Mouse (Mus musculus) kidney, adult 8-10 months (tissue): ENCODE data around the gene Akap13.

ENCODE experiments used
- DNase-seq, 2 experiments: peaks; one replicate each; pipeline ENCODE4 v3.0.0; 2022

Gene Akap13

DNA sequence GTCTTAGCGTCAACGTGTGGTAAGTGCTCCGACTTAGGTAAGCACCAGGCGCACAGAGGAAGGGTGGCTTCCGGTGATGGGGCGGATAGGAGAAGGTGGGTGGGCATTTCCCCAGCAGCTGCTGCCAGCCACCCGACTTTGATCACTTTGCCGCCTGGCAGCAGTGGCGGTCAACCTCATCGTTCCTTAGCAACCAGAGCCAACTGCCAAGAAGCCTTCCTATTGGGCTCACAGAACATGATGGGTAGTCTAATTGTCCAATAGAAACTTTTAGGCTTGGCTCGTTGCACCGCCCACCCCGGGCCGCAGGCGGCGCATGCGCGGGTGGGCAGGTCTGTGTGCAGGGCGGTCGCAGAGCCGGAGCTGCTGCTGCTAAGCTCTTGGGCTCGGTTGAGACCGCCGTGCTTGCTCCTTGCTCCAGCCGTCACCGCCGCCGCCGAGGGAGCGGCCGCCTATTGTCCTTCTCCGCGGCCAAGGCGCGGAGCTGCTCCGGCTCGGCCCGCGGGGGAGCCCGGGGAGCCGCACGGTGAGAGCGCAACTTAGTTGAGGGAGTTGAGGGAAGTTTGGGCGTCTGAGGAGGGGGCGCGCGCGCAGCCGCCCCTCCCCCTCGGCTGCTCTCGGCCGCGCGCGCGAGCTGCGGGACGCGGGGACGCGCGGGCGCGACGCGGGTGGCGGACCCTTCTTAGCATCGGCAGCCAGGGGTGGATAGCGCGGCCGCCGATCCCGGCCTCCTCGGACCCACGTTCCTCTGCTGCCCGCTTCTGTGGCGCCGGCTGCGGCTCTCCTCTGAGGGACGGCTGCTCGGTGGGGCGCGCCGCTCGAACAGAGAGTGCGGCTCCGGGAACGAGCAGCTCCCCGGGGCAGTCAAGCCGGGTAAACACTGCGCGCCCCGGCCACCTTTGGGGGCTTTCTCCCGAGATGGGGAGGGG lies at the start of gene Akap13:
Gene Akap13, plus strand, starts transcription at position 312 of the 929 bp plus-strand sequence.
- DNase-seq, result peak; percentile 98 to 99

DNA sequence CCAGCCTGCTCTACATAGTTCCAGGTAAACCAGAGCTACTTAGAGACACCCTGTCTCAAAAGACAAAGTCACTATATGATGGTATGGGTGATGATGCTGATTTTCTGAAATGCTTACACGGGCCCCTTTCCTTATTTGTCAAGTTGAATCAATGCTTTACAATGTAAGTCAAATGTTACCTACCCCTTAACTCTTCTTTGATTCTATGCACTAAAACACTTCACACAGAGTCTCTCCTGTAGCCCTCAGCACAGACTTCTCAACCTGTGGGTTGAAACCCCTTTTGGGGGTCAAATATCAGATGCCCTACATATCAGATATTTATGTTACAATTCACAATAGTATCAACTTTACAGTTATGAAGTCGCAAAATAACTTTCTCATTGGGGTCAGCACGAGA lies 44.7 kb upstream of the Akap13 start:
- DNase-seq, result no peak

DNA sequence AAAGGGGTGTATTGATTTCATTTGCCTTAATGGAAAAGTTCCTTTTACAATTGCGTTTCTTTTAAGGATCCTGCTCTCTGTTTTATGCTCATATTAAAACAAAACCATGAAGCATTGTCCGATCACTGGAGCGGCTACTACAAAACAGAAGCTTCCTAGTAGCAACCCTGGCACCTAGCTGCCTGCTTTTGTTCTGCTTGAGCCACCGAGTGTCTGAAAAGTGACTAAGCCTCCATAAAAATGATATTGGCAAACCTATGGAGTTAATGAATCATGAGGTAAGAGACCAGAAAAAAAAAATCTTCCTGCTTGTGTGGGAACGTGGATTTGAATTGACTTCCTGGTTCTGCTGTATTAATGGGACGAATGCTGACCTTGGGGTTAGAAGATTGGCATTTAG lies 44.1 kb upstream of the Akap13 start:
- DNase-seq, result no peak

DNA sequence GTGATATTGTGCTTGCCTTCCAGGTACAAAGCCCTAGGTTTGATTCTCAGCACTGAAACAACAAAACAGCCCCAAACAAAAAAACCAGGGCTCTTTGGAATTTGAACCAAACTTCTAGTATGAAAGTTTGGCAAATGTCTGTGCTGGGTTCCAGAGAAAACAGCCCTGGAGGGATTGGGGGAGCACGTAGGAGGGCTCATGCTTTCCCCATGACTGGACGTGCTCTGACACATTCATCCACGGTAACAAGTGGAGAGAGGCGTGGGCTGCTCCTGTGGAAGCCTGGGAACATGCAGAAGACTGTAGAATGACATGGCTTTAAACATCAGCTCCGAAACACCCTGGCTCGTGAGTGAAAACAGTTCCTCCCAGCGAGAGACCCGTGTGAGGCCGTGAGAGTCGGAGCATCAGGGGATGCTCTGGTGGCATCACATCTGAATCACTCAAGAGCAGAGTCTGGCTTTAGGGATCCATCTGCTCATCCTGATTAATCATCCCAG lies 43.3 kb upstream of the Akap13 start:
- DNase-seq, result no peak

DNA sequence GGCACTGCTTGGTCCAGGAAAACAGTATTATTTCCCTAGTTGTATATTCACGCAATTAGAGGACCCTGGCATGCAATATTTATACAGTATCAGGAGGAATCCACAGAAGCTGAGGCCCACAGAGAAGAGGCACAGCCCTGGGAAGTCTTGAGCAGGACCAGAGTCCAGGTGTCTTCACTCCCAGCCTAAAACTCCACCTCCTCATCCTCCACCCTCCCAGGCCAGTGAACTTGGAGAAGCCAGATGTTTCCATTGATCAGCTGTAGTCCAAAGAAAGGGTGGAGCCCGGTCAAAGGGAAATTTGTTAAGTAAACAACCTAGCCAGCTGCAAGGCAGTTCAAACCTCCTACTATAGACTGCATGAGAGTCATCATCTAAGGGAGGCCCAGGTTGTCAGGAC lies 42.8 kb upstream of the Akap13 start:
- DNase-seq, result no peak

DNA sequence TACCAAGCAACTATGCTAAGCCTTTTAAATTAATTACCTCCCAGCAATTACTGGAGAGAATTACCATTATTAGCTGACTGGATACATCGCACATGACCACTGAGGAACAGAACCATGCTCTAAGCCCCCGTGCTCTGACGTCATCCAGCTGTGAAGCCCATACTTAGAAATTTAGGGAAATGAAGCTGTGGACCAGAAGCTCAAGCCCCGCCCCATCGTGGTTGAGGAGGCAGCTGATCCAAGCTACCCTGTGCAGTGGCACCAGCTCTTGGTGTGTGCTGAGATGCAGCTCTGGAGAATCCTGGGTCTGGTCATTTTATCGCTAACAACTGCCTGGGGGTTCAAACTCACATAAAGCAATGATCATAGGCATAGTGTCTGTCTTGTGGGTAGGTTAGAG lies 41.4 kb upstream of the Akap13 start:
- DNase-seq, result no peak

DNA sequence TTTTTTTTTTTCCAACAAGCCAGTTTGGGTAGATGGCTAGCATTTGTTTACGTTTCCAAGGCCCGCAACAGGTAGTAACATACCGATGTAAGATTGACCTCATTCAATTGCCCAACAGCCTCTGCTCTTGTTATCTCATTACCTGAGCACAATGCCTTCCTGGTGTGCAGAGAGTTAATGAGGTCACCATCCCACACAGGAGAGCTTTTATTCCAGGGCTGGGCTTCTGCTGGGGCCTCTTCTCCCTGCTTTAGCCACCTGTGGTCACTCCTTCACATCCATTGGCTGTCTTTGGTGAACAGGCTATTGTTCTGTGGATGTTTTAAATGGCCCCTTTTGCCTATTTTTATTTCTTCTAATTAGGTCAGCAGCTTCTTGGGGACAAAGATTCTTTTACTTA lies 41.0 kb upstream of the Akap13 start:
- no peak for DNase-seq

DNA sequence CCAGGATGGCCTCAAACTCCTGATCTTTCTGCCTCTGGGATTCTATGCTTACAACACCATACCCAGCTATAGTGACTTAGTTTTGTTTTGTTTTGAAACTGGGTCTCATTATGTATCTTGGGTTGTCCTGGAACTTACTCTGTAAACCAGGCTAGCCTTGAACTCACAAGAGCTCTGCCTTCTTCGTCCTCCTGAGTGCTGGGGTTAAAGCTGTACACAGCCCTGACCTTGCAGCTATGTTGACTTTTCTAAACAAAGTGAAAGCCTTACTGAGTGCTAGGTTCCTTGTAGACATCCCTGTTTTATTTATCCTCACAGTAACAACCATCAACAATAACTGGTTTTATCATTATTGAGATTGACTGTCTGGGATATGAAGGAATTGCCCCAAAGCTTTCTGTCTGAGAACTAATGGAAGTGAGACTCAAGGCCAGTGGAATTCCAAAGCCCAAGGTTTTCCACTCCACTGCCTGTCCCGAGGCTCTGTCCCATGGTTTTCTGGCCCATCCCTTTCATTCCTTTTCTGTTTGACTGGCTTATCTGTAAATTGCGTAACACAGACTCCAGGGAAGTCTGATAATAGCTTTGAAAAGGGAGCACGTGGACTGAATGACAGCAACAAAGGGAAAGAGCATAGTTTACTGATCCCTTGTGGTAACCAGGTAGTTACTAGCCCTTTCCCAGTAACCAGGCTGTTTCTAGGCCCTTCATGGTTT lies 40.0 kb upstream of the Akap13 start:
- no peak for DNase-seq

DNA sequence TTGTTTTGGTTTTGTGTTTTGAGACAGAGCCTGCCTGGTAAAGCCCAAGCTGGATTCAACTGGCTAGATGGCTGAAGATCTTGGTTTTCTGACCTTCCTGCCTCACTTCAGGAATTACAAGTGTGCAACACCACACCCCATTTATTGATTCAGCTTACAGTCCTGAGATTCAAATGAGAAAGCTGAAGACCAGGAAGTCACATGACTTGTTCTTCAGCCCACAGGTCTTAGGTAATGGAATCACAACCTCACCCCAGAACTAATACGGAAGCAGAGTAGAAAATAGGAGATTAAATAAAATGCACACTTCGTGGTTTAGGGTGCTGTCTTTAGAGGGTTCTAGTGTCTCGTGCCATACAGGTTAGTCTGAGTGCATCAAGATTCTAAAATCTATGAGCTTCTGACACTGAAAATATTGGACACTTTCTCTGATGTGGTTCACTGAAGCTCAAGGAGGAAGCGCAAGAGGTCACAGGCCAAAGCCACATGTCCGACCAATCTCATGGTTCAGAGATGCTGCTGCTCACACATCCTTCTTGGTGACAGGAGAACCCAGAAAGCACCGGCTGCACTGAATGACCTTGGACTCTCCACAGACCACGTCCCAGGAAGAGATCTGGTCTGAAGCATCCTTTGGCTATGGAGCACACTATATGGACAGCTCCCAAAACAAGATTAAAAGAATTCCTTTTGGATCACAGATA lies 39.3 kb upstream of the Akap13 start:
- no peak for DNase-seq

DNA sequence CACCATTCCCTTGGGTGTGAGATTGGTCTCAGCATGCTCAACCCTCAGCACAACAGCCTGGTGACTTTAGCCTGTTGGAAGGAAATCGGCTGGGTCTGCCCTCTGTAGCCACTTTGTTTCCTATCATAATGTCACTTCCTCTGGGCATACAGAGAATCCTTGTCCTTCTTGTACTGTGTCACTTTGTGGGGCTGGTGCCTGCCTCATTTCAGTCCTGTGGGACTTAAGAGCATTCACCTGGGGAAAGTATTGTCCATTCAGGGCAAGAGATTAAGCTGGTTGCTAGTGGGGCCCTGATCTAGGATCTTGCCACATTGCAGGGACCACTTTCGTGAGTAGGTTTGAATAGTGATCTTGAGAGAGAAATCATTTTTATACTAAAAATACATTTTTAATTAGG lies 34.4 kb upstream of the Akap13 start:
- no peak for DNase-seq

DNA sequence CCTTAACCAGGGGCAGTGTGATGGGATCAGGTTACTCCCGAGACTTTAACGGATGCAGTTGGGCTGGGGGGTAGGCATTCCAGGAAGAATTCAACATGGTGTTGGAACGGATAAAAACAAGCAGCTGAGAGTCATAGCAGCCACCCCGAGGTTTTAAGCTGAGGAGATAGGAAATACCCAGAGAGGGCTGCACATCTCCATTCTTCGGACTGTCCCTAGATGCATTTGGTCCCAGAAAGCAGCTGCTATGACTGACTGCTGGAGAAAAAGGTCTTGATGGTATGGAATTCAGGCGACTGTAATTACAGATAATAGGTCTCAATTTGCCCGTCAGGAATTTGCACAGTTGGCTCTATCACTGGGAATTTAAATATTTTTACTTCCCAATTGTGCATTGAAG lies 31.2 kb upstream of the Akap13 start:
- no peak for DNase-seq

DNA sequence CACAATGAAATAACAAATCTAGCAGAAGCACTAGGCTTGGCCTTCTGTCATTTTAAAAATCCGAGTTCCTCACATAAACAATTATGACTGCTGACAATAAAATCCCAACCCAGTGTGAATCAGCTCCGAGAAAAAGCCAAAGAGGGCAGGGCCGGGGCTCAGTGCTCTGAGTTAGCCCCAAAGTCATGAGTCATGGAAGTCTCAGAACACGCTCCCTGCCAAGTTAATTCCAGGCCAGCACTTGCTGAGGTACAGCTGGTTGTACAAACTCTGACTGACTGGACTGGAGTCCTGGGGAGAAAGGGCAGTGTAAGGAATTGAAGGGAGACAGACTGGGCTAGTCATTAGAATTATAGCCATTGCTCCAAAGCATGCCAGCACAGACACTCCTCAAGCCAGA lies 28.0 kb upstream of the Akap13 start:
- peak; percentile 64 to 75 for DNase-seq

DNA sequence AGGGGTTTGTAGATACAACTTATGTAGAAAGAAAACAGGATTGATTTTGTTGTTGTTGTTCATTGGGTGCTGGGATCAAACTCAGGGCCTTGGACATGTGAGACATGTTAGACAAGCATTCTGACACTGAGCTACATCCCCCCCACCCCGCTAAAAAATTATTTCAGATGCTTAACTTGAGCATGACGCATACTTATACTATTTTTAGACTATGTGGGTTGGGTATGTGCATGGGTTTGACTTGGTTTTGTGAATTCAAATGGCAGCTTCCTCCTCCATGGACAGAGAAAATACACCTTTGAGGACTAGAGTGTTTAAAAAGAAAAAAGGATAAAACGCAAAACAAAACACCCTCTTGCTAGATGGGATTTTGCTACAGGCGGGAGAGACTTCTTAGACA lies 26.4 kb upstream of the Akap13 start:
- no peak for DNase-seq

DNA sequence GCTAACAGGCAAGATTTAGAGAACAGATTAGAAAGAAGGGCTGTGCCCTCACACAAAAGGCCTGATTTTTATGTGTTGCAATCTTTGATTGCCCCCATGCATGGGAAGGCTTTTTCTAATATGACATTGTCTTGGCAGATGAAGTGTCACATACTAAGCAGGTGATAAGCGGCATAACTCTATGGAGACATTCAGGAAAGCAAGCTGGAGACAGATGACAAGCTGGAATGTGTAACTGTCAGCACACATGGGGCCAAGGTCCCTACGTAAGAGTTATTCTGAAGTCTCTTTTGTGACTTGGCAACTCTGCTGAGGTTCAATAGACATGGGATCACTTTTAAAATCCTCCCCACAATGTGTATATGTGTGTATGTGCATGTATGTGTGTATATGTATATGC lies 24.8 kb upstream of the Akap13 start:
- no peak for DNase-seq

DNA sequence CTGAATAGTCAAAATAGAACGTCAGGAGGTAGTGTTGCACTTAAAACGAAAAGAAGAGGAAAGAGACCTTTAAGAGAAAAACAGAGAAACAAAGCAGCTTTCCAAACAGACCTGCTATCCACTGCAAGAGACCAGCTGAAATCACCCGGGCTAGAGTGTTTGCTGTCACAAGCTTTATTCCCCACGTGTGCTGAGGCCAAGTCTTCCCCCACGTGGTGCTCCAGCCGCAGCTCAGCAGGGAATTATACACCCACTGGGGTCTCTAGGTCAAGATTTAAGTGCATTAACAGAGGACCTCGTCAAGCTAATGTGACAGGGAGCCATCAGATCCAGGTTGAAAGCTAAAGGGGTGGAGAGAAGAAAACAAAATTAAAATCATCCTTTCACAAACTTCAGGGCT lies 24.3 kb upstream of the Akap13 start:
- DNase-seq, result no peak

DNA sequence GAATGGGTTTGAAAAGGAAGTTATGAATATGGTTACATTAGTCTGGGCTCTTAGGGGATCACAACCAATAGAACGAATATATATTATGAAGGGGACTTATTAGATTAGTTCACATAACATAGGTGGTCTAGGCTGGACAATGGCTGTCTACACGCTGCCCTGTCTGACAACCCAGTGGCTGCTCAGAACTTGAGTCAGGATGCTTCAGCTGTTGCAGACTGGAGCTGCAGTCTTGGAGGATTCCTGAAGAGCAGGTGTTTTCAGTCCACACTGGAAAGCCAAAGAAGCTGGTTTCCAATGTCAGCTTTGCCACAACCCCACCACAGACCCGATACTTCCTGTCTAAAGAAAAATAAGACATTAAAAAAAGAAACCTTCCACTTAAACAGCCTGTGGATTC lies 23.3 kb upstream of the Akap13 start:
- no peak for DNase-seq

DNA sequence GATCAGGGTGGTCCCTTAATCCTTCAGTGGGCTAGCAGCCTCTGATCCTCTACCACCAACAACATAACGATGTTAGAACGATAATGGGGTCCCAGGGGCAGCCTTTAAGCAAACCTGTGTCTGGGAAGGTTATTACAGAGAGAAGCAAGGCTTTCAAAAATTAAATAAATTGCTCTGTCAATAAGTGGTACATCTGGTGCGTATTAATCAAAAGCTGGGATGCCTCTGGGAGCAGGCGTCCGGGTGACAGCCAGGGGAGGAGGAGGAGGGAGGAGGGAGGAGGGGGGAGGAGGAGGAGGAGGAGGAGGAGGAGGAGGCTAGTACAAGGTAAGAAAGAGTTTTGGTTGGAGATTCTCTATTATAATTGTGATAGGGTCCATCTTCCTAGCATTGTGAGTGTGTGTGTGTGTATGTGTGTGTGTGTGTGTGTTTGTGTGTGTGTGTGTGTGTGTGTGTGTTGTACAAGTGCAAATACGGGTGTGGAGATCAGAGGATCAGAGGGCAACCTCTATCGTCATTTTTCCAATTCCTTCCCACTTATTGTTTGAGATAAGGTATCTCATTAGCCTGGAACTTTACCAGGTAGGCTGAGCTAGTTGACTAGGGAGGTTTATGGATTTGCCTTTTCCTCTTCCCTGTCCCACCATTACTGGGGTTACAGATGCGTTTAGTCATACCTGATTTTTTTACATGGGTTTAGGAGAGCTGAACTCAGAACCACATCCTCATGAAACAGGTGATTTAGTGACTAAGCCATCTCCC lies 18.7 kb upstream of the Akap13 start:
- no peak for DNase-seq

DNA sequence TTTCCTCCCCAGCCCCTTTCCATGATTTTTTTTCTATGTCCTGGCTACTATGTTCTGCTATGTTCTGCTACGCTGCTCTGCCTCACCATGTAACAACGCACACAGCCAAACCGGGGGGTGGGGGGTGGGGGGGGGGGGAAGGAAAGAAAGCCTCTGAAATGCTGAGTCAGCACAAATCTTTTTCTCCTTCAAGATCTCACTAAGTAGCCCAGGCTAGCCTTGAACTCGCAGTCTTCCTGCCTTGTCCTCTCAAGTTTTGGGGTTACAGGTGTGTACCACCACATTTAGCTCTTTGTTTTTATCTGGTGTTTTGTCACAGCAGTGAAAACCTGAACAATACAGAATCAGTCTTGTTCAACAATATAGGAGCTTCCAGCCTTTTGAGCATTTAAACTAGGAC lies 15.8 kb upstream of the Akap13 start:
- no peak for DNase-seq

DNA sequence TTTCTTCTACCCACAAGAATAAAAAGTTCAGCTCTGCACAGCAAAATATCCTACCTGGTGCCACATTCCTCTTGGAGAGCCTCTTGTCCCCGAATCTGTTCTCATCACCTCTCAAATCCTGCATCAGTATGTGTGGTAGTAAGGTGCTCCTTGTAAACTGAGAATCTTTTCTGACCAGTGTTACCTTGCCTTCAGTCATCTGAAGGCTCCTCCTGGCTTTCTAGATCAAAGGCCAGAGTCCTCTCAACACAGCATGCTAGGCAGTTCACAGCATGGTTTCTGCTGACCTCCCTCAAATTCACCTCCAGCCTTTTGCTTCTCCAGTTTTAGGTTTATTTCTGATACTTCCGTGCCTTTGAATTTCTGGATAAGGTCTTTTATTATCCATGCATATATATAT lies 15.1 kb upstream of the Akap13 start:
- no peak for DNase-seq

DNA sequence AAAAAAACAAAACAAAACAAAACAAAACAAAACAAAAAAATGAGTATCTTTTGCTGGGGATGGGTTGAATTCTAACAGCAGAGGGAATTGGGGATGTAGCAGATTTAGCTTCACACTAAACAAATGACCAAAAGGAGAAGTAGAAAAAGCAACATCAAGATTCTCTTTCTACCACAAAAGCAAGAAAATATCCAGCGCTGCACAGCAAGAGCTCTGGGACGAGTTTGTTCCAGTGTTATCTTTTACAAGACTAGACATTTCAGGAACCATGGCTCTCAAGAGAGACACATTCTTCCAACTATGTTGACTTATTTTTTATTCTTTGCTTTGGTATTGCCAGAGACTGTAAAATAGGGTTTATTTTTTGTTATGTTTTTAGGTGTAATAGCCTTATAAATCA lies 13.4 kb upstream of the Akap13 start:
- DNase-seq, result no peak

DNA sequence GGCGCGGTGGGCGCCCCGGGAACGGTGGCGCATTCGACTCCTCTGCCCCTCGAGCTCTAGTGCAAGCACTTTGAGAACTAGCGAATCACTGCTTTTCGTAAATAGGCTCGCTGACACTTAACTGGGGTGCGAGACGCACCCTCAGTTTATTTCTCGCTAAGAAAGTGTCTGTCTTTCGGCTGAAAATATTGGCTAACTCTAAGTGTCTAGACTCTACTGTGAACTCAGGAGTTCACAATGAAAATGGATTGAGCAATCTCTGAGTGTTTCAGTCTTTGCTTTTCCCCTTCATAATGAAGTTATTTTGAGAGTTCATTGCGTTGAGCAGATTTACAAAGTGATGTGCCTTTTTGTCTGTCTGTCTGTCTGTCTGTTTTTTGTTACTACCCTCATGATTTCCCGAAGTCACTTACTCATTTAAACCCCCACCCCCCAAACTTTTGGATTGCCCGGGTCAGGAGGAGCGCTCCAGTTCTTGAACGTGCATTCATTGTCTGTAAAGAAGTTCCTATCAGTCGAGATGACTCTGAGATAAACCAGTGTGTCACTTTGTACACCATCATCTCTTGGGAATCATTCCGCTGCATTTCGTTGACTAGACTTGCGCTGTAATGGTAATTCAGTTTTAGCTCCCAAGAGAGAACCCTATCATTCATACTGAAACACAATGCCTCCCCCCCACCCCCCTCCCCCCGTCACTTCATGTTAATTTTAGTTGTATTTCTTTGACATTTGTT lies 986 bp downstream of the Akap13 start:
- no peak for DNase-seq

DNA sequence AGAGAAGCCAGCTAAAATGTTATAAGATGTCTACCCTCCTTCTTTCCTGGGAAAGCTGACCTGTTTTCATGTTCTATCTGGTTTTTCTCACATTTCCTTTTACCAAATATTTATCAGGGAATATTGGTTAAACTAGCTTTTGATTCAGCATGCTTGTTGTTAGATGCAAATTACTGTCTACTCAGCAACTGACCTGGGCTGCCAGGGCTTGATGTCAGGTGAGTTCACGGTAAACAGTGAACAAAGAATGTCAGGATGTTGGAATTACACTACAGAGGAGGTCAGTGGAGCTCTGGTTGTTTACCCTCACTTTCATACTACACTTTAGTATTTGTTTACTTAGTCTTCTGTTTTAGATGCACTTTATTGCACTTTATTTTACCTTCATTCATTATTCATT lies 5.0 kb downstream of the Akap13 start:
- DNase-seq, result no peak
